Mouse (Mus musculus): Measurements from ENCODE around the gene Ptpre. TPM values are rescaled to one million over a fixed set of nuclear protein-coding genes. Genes with fewer than 3 reads are reported as not detected.
"Not testable (repeated sequence)": the region's sequence is repeated elsewhere in the genome, so short reads cannot be mapped to it uniquely, and the experiment has no call there.

Gene Ptpre
- polyA plus RNA-seq, 1 experiment from 2014 or later, result 2.8 TPM

DNA sequence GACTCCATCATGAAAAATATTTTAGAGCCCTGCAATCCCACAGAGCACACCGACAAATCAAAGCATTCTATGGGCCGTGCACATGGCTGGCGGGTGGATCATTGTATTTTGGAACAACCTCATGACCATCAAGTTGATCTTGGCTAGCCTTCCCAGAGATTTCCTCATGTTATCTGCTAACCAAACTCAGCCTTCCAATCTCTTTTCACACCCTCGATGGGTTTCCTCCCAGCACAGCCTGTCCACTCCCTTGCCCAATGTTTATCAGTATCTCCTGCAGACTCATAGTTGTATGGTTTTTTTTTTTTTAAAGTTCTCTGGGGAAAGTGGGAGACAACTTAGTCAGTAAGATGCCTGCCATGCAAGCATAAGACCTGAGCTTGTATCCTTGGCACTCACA, 70.9 kb downstream of the Ptpre start:
- H3K36me3 ChIP-seq (replicated peaks), result no peaks in the 10 kb centered on the region
- ATAC-seq (ENCODE audit: insufficient read depth), result no peak

DNA sequence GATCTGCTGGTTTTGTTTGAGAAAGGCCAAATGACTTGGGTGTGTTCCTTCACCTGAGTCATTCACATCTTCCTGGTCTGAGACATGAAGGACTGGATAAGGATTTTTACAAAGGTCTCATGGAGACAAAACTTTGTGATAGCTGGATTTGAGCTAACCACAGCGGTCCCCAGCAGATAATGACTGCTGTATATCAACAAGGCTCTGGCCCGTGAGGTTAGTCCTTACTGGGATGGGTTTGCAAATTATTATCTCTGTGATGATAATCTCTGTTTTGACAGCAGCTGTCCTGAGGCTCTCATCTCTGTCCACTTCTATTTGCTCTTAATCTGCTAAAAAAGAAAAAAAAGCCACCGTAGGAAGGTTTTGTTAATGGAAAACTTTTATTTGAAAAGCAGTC, 71.7 kb downstream of the Ptpre start:
- no peaks in the 10 kb centered on the region for H3K27me3 ChIP-seq
- peaks cover 39% of the 10 kb centered on the region for H3K4me1 ChIP-seq (replicated peaks)
- H3K9me3 ChIP-seq (replicated peaks), result no peaks in the 10 kb centered on the region
- H3K36me3 ChIP-seq (replicated peaks), result no peaks in the 10 kb centered on the region
- no peak overlapping the region; the same call in 1 of the 2 replicates for H3K27ac ChIP-seq (replicated peaks)
- no peak overlapping the region for H3K9ac ChIP-seq
- H3K4me3 ChIP-seq (replicated peaks), result no peak overlapping the region
- 13% methylated on average over 3 of the region's 3 CpGs for WGBS (ENCODE audit: insufficient replicate concordance)
- peak overlapping the region; percentile 11; the same call in 1 of the 2 replicates for H3K4me2 ChIP-seq
- no peak for ATAC-seq (ENCODE audit: insufficient read depth)

More for the DNA sequence above, 70.9 kb downstream of the Ptpre start:
- peaks cover 47% of the 10 kb centered on the region for H3K4me1 ChIP-seq (replicated peaks)
- H3K9ac ChIP-seq, result no peak overlapping the region
- H3K27me3 ChIP-seq, result no peaks in the 10 kb centered on the region
- H3K9me3 ChIP-seq (replicated peaks), result no peaks in the 10 kb centered on the region
- 32% methylated on average over 4 of the region's 4 CpGs for WGBS (ENCODE audit: insufficient replicate concordance)
- H3K27ac ChIP-seq (replicated peaks), result no peak overlapping the region
- H3K4me2 ChIP-seq, result no peak overlapping the region
- H3K4me3 ChIP-seq (replicated peaks), result no peak overlapping the region

GRCm38 (mm10) chr7:135609655-135610054, 72.4 kb downstream of the Ptpre start:
- H3K9ac ChIP-seq, result no peak overlapping the region
- H3K4me2 ChIP-seq, result peak overlapping the region; percentile 11; the same call in 1 of the 2 replicates
- no peak overlapping the region for H3K4me3 ChIP-seq (replicated peaks)
- WGBS (ENCODE audit: insufficient replicate concordance), result 56% methylated on average over 7 of the region's 7 CpGs
- H3K27ac ChIP-seq (replicated peaks), result no peak overlapping the region
- no peaks in the 10 kb centered on the region for H3K27me3 ChIP-seq
- H3K9me3 ChIP-seq (replicated peaks), result no peaks in the 10 kb centered on the region
- ATAC-seq (ENCODE audit: insufficient read depth), result no peak
- no peaks in the 10 kb centered on the region for H3K36me3 ChIP-seq (replicated peaks)
- peaks cover 34% of the 10 kb centered on the region for H3K4me1 ChIP-seq (replicated peaks)

DNA sequence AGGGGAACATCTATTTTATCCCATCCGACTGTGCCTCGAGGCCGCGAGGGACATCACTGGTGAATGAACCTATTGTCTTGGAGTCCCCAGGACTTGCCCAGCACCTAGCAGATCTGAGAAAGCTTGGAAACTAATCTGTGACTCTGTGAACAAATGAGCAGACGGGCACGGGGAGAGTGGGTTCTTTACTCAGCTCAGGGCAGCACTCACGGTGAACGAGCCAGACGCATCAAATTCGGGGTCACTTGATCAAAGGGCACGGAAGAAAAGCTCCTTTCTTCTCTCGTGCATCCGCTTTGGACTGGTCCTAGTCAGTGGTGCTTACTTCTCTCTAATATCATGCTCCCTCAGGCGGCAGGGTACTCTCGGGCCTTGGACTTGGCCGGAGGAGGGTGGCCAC, 75.0 kb downstream of the Ptpre start:
- WGBS (ENCODE audit: insufficient replicate concordance), result 83% methylated on average over 16 of the region's 16 CpGs
- no peak overlapping the region for H3K4me3 ChIP-seq (replicated peaks)
- peaks cover 23% of the 10 kb centered on the region for H3K4me1 ChIP-seq (replicated peaks)
- no peaks in the 10 kb centered on the region for H3K9me3 ChIP-seq (replicated peaks)
- no peaks in the 10 kb centered on the region for H3K36me3 ChIP-seq (replicated peaks)
- no peak overlapping the region for H3K4me2 ChIP-seq
- no peak overlapping the region for H3K27ac ChIP-seq (replicated peaks)
- no peak overlapping the region for H3K9ac ChIP-seq
- no peak for ATAC-seq (ENCODE audit: insufficient read depth)
- no peaks in the 10 kb centered on the region for H3K27me3 ChIP-seq

- 63% methylated on average over 7 of the region's 7 CpGs for WGBS (ENCODE audit: insufficient replicate concordance)
- no peak for ATAC-seq (ENCODE audit: insufficient read depth)
- H3K36me3 ChIP-seq (replicated peaks), result no peaks in the 10 kb centered on the region
Measured at GRCm38 (mm10) chr7:135612801-135613200, 75.5 kb downstream of the Ptpre start.

DNA sequence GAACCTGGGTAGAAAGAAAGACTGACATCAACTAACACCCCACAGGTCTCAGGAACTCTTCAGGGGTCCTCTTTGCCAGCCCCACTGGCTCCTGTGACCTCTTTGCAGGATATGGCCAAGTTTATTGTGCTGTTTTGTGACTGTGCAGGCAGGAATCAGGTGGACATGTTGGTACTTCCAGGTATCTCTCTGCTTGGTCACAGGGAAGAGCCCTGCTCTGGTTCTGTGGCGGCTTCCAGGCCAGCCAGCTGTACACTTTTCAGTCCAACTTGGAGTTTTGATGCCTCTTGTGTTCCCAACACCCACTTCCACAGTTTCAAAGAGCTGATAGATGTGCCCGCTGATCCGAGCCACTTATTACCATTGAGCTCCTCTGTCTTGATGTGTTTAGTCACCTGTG, 76.1 kb downstream of the Ptpre start:
- Histone ChIP-seq H3K27me3 (no peaks in the 10 kb centered on the region), H3K9me3 (replicated peaks) (no peaks in the 10 kb centered on the region), H3K4me3 (replicated peaks) (no peak overlapping the region), H3K36me3 (replicated peaks) (no peaks in the 10 kb centered on the region), H3K9ac (no peak overlapping the region), H3K4me1 (replicated peaks) (peaks cover 17% of the 10 kb centered on the region), H3K27ac (replicated peaks) (no peak overlapping the region), H3K4me2 (no peak overlapping the region)
- 75% methylated on average over 3 of the region's 3 CpGs for WGBS (ENCODE audit: insufficient replicate concordance)
- no peak for ATAC-seq (ENCODE audit: insufficient read depth)

More at GRCm38 (mm10) chr7:135612801-135613200, 75.5 kb downstream of the Ptpre start:
- no peak overlapping the region for H3K4me2 ChIP-seq
- peaks cover 23% of the 10 kb centered on the region for H3K4me1 ChIP-seq (replicated peaks)
- H3K27me3 ChIP-seq, result no peaks in the 10 kb centered on the region
- no peak overlapping the region for H3K27ac ChIP-seq (replicated peaks)
- H3K4me3 ChIP-seq (replicated peaks), result no peak overlapping the region
- no peaks in the 10 kb centered on the region for H3K9me3 ChIP-seq (replicated peaks)
- no peak overlapping the region for H3K9ac ChIP-seq

DNA sequence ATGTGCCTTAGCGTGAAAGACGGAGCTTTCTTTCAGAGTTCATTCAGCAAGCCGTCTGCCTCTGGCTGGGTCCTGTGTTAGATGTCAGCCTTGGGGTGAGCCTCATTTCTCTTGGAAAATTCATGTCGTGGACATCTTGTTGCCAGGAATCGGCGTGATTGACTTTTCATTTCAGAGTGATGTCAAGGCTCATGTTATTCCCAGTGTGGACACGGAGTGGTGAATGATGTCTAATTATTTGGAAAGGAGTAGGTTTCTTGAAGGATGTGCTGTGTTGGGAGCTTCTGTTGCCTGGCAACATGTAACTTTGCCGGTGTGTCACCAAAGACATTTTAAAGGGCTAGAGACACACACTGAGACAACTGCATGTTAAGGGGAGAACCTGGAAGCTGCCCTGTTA, 77.6 kb downstream of the Ptpre start:
- Histone ChIP-seq H3K9me3 (replicated peaks) (no peaks in the 10 kb centered on the region), H3K9ac (no peak overlapping the region), H3K36me3 (replicated peaks) (no peaks in the 10 kb centered on the region), H3K4me2 (no peak overlapping the region), H3K27me3 (no peaks in the 10 kb centered on the region), H3K4me1 (replicated peaks) (peaks cover 2% of the 10 kb centered on the region; the same call in 1 of the 2 replicates), H3K27ac (replicated peaks) (no peak overlapping the region), H3K4me3 (replicated peaks) (no peak overlapping the region)
- WGBS (ENCODE audit: insufficient replicate concordance), result 81% methylated on average over 8 of the region's 8 CpGs
- ATAC-seq (ENCODE audit: insufficient read depth), result no peak

DNA sequence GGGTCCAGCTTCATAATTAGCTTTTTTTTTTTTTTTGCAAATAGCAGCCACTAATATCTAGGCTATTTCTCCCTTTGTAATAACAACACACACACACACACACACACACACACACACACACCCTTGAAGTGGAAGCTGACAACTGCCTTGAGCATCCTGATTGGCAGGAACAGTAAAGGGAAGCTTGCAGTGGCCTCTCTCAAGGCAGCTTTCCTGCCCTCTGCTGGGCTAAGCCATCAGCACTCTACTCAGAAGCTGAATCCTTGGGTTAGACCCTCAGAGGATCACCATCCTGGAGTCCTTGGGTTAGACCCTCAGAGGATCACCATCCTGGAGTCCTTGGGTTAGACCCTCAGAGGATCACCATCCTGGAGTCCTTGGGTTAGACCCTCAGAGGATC, 79.2 kb downstream of the Ptpre start:
- H3K27me3 ChIP-seq; H3K4me2 ChIP-seq; H3K27ac ChIP-seq (replicated peaks); H3K9ac ChIP-seq; ATAC-seq (ENCODE audit: insufficient read depth); H3K36me3 ChIP-seq (replicated peaks); H3K4me3 ChIP-seq (replicated peaks); H3K4me1 ChIP-seq (replicated peaks); H3K9me3 ChIP-seq (replicated peaks): not testable (repeated sequence)

DNA sequence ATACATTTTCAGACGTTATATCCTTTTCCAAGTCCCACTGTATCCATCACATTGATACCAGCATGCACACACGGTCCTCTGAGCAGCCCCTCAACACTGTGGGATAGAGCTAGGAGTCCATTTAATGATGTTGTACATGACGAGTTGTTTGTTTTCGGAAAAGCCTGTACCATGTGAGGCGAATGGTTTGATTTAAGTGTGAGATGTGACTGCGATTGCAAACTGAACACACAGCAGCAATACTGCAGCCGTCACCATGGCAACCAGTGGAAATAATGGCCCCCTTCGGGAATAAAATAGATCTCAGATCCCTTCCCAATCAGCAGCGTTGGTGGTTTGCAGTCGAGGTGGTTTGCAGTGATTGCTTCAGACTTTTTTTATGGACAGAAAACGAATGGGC, 80.5 kb downstream of the Ptpre start:
- Histone ChIP-seq H3K4me1 (replicated peaks) (no peaks in the 10 kb centered on the region), H3K9ac (no peak overlapping the region), H3K4me2 (no peak overlapping the region), H3K36me3 (replicated peaks) (no peaks in the 10 kb centered on the region), H3K9me3 (replicated peaks) (no peaks in the 10 kb centered on the region), H3K27me3 (no peaks in the 10 kb centered on the region), H3K4me3 (replicated peaks) (no peak overlapping the region), H3K27ac (replicated peaks) (no peak overlapping the region)
- 69% methylated on average over 11 of the region's 11 CpGs for WGBS (ENCODE audit: insufficient replicate concordance)
- no peak for ATAC-seq (ENCODE audit: insufficient read depth)

DNA sequence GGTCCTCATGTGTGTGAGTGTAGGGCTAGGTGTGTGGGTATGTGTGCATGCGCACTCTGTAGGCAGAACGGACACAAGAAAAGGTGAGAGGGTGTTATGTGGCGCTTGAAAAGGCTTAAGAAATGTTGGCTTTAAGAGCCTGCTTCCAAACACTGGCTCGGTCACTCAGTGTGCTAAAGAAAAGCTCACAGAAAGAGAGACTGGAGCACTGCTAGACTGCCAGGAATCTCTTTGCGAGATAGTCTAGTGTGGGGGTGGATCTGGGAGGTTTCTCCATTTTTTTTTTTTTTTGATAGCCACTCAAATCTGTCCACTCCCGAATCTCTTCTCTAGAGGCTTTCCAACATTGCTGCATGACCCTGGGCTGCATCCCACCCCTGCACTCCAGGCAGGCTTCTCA, 84.4 kb downstream of the Ptpre start:
- H3K9ac ChIP-seq, result no peak overlapping the region
- H3K4me2 ChIP-seq, result no peak overlapping the region
- H3K9me3 ChIP-seq (replicated peaks), result no peaks in the 10 kb centered on the region
- no peaks in the 10 kb centered on the region for H3K36me3 ChIP-seq (replicated peaks)
- H3K27me3 ChIP-seq, result no peaks in the 10 kb centered on the region
- WGBS (ENCODE audit: insufficient replicate concordance), result 67% methylated on average over 6 of the region's 6 CpGs
- no peaks in the 10 kb centered on the region for H3K4me1 ChIP-seq (replicated peaks)
- ATAC-seq (ENCODE audit: insufficient read depth), result no peak
- no peak overlapping the region for H3K4me3 ChIP-seq (replicated peaks)
- no peak overlapping the region for H3K27ac ChIP-seq (replicated peaks)

GRCm38 (mm10) chr7:135622241-135622640, 85.0 kb downstream of the Ptpre start:
- Histone ChIP-seq H3K4me3 (replicated peaks) (no peak overlapping the region), H3K27ac (replicated peaks) (no peak overlapping the region), H3K9ac (no peak overlapping the region), H3K9me3 (replicated peaks) (no peaks in the 10 kb centered on the region), H3K27me3 (no peaks in the 10 kb centered on the region), H3K4me2 (no peak overlapping the region), H3K36me3 (replicated peaks) (no peaks in the 10 kb centered on the region), H3K4me1 (replicated peaks) (no peaks in the 10 kb centered on the region)
- no peak for ATAC-seq (ENCODE audit: insufficient read depth)

- H3K9me3 ChIP-seq (replicated peaks), result no peaks in the 10 kb centered on the region
- H3K27ac ChIP-seq (replicated peaks), result no peak overlapping the region
- 61% methylated on average over 3 of the region's 3 CpGs for WGBS (ENCODE audit: insufficient replicate concordance)
- no peaks in the 10 kb centered on the region for H3K4me1 ChIP-seq (replicated peaks)
- ATAC-seq (ENCODE audit: insufficient read depth), result no peak
- no peak overlapping the region for H3K9ac ChIP-seq
- H3K4me3 ChIP-seq (replicated peaks), result no peak overlapping the region
- H3K36me3 ChIP-seq (replicated peaks), result no peaks in the 10 kb centered on the region
- no peak overlapping the region for H3K4me2 ChIP-seq
- no peaks in the 10 kb centered on the region for H3K27me3 ChIP-seq
Measured at GRCm38 (mm10) chr7:135624854-135625253, 87.6 kb downstream of the Ptpre start.

Measured in liver, embryonic 15.5 days (tissue).